Mouse (Mus musculus) hindlimb bud, embryonic 11.5 days (tissue): ENCODE results near the gene Pik3cb.

ENCODE experiments used
- DNase-seq: peaks from one replicate; pipeline ENCODE4 v3.0.0-alpha.2; 2012; ENCODE audit warnings: low read depth, low spot score; ENCODE audit errors: extremely low spot score

Gene Pik3cb

DNA sequence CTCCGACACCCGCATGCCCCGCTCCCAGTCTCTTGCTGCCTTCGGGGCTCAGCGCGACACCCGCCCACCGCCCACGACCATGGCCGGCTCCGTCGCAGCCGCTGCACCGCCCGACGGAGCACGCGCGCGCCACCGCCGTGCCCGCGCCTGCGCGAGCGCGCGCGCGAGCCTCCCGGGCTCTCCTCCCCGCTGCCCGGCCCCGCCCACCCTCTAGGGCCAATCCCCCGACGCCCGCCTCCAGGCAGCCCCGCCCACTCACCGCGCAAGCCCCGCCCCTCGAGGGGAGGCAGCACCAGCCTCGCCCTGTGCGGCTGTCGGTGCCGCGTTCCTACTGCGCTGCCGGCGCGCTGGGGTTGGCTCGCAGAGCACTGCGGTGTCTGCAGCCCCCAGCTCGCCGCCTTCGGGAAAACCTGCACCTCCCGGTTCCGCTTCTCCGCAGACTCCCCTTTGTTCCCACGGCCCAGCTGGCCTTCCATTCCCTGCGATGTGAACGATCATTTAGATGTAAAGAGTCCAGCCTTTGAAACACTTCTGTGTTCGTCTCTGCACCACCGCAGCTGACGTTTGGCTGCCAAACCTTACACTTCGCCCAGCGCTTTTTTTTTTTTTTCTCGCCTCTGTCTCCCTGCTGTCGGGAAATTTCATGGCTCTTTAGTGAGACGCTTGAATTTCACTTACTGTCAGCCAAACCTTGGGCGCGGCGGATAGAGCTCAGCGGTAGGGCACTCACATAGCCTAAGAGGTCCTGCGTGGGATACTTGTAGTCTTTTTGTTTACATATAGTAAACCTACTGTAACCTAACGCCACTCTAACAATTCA lies at the start of gene Pik3cb:
Pik3cb (minus strand) TSS at position 559 of the 820 bp plus-strand sequence.
- DNase-seq: peak; percentile 46

DNA sequence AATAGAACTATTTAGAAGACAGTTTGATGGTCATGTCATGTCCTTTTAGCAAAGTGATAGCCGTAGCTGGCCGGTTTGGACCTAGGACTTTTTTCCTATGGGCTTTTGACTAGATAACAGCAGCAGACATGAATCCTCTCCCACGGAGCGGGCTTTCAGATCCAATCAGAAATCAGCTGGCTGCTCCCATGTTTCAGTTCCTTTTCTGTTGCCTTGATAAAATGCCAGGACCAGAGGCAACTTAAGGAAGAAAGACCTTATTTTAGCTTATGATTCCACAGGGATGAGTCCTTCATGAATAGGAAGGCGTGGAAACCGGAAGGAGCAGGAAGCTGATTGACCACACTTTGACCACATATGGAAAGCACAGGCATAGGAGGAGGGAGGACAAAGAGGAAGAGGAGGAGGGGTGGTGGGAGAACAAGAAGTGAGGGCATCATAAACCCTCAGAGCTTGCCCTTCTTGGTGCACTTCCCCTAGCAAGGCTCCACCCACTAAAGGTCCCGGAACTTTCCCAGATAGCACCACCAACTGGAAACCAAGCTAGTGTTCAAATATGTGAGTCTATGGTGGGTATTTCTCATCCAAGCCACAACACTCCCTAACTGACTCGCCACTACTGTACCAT lies 42.7 kb upstream of the Pik3cb start:
- no peak for DNase-seq

GRCm38 (mm10) chr9:99182121-99182520 lies 41.7 kb upstream of the Pik3cb start:
- no peak for DNase-seq

DNA sequence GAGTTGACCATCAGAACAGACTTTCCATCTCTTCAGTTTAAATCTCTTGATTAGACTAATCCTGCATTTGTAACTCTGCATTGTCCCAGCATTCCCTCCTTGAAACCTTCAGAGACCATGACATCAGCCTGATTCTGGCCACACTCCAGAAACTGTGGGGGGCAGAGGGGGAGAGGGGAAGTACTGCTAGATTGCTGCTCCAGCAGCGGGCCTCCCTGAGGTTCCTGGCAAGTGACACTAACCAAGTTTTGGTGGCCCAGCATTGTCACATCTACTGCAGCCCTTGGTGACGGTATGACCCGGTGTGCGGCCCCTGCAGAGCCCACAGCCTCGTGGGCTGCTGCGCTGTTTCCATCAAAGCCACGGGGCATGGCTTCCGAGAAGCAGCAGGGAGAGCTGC lies 39.9 kb upstream of the Pik3cb start:
- DNase-seq: no peak

DNA sequence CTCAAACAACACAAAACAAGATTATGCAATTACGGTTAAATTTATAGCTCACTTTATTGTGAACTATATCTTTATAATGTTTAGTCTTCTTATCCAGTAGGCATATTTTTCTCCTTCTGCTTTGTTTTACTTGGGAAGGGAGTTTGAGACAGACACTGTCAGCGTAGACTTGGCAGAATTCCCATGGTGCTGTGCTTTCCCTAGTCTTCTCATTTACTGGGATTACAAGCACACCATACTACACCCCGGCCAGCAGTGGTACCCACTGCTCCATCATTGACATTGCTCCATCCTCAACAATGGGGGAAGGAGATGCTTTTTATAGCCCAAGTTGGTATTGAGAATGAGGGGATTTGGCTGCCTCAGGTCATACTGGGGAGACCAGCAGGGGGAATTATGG lies 38.3 kb upstream of the Pik3cb start:
- no peak for DNase-seq

DNA sequence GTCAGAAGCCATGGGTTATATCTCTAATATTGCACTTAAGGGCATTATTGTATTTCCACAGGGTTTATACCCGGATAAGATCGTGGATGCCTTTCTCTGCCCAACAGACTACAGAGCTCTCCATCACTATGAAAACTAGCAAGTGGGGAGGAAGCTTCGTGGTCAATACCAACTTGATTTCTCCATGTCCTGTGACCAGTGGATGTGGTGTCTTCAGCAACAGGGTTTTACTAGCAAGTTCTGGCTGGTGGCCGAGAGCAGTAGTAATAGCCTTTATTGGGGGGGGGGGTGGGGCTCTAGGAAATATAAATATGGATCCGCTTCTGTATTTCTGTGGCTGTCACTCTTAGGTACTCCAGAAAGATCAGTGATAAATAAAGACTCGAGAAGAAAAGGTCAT lies 35.4 kb upstream of the Pik3cb start:
- no peak for DNase-seq

- DNase-seq: no peak
These were observed 32.4 kb upstream of the Pik3cb start for GRCm38 (mm10) chr9:99172811-99173210.

GRCm38 (mm10) chr9:99171186-99171585 lies 30.8 kb upstream of the Pik3cb start:
- no peak for DNase-seq

- DNase-seq: no peak
These were observed 28.6 kb upstream of the Pik3cb start for GRCm38 (mm10) chr9:99169029-99169428.

GRCm38 (mm10) chr9:99166946-99167345 lies 26.5 kb upstream of the Pik3cb start:
- no peak for DNase-seq

GRCm38 (mm10) chr9:99165956-99166355 lies 25.5 kb upstream of the Pik3cb start:
- DNase-seq: no peak

DNA sequence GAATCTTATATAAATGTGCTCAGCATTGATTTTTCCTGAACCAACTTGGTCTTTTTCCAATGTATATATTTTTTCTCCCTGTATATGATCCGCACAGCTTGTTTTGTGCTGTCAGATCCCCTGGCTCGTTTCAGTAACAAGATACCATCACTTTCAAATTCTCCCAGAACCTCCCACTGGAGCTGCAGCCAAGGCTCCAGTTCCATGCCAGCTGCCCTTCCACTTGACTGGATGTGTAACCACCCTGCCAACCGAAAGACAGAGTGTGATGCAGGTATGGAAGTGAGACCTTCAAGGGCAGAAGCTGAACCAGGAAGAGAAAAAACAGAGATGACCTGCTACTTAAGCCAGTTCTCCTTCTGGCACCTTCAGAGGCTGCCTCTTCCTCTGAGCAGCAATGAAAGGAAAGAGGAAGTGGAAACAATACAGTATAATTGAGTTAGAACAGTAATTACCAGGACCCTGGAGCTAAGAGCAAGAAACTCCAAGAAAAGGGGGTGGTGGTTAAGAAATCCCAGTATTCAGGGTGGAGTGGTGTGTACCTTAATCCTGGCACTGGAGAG lies 24.3 kb upstream of the Pik3cb start:
- no peak for DNase-seq

DNA sequence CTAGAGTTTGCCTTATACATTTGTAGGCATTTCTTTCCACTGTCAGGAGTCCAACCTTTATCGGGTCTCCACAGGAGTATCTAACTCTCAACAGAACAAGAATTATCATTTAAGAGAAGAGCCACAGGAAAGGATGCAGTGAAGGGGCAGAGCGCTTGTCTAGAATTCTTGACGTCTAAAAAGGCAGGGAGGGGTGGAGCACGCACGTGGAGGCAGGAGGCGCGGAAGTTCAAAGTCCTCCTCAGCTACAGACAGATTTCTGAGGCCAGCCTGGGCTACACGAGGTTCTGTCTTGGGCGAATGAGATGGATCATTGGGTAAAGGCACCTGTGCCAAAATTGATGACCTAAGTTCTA lies 23.7 kb upstream of the Pik3cb start:
- DNase-seq: no peak

DNA sequence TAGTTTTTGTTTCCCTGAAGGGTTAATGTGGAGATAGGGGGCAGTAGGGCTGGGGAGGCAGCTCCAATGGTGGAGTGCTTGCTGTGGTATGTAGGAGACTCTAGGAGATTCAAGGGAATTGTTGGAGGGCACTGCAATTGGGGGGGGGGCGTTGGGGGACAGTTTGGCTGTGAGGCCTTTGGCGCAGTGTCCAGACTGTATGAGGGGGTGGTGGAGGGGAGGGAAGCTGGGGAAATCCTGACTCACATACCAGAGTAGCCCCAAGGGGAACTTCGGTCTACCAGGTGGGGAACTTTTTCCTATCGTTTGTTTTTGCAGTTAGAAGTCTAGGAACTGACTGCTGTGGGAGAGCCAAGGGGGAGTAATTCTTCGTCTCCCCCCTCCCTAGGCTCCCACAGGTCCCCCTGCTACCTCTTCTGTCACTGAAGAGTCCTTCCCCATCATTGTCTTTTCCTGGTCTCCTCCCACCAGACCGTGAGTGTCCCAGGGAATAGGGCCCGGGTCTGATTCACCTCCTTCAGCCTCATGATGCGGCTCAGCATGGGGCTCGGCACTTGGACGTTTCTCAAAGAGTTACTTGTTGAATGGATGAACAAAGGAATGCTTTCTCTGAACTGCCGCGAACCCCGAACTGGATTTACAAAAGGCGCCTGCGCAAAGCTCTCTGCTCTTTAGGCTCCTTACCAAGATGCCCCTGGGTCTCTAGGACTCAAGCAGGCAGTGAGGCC lies 23.2 kb upstream of the Pik3cb start:
- DNase-seq: no peak

- DNase-seq: no peak
These were observed 22.4 kb upstream of the Pik3cb start for GRCm38 (mm10) chr9:99162839-99163238.

DNA sequence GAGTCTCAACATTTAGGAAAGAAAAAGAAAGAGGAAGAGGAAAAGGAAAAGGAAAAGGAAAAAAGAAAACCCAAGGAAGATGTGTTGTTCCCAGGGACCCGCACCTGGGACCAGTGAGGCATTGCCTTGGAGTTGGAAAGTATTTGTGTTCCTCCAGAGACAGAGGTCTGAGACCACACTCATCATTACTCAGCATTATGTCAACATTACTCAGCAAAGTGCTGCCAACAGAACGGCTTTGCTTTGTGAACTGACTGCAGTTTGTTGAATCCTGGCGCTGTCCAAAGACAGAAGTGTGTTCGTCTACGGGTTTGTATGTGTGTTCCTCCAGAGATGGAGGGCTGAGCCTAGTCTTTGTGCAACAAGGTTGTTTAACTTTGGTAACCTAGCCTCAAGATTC lies 20.4 kb upstream of the Pik3cb start:
- no peak for DNase-seq

DNA sequence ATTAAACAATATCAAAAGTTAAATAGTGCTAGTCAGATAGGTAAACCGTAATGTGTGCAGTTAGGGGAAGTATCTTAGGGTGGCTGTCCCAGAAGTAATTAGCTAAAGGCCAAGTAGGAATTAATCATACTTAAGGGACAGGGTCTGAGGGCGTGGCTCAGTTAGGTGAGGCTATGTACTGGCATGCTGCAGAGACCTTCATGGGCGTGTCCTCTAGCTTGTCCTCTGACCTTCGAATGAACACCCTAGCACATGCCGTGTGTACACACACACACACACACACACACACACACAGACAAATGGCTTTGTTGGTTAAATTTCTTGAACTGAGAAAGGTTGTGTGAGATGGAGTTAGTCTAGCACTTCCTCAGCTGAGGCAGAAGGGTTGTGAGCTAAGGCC lies 19.5 kb upstream of the Pik3cb start:
- no peak for DNase-seq

- no peak for DNase-seq
These were observed 18.3 kb upstream of the Pik3cb start for GRCm38 (mm10) chr9:99158708-99159107.

DNA sequence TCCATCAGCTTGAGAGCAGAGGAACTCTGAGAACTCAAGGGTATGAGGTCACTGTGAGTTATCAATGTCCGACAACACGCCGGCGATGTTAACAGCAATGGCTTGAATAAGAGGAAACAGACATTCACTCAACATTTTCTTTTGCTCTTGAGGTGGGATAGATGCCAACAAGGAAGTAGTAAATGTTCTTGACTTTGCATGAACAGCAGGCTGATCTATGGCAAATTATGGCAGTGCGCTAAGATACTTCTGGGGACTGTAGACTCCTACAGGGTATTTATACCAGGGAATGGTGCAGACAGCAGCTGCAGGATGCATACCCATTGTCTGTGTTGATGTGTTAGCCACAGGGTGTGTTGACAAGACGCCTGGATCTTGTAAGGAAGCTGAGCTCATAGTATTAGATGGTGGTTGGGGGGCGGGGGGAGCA lies 17.8 kb upstream of the Pik3cb start:
- DNase-seq: no peak

- no peak for DNase-seq
These were observed 13.2 kb upstream of the Pik3cb start for GRCm38 (mm10) chr9:99153655-99154054.

DNA sequence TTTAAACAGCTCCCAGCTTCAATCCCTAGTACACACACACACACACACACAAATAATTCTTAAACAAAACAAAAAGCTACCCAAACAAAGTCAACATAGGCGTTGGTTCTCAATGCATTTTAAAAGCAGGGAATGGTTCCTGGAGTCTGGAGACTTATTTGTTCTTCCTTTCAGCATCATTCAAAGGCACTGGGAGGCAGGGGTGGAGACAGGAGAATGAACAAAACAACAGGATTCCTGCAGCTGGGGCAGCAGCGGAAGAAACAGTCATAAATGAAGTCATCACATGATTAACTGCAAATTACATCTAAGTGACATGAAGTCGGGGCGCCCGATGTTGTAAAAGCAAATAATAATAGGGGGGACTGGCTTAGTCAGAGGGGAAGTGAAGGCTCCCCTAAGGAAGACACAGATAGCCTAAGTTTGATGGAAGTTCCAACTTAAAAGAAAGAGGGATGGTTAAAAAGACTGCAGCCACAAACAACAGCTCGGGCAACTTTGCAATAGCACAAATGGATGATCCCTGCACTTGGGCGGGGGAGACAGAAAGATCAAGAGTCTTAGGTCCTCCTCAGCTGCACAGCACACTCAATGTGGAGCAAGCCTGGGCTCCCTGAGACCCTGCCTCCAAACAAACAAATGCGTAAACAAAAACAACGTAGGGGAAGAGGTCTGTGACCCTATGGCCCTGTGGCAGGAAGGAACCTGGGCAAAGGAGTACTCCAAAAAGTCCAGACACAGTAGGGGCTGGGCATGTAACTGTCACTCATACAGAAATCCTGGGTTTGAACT lies 12.5 kb upstream of the Pik3cb start:
- DNase-seq: no peak
